ENCODE assay signal across 33 mouse cellular contexts in the genomic region with DNA sequence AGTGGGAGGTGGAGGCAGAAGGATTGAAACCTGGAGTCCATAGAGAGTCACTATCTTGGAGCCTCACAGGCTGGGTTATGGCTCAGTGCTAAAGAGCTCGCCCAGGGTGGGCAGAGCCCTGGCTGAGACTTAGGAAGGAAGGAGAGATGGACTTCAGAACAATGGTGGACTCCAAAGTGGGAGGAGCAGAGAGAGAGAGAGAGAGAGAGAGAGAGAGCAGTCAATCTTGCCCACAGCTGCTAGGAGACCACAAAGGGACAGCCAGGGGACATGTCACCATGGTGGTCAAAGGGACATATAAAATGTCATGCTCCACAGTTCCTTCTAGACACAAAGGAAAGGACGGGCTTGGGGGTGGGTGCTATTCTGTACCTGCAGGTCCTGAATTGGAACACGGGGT. TPM values are rescaled to one million over a fixed set of nuclear protein-coding genes. Genes with fewer than 3 reads are reported as not detected.
DNase-seq lines count a peak whose midpoint lies in the region; ATAC-seq lines count a peak whose summit lies in the region.
"Had no signal": no experiment of that assay in that cellular context is flagged by ENCODE, and none has a peak within 500 bp of the region (broad histone marks: within the 10 kb centered on the region; RNA-seq: fewer than 3 reads in every experiment).

No protein-coding gene starts in this region.

- H3K9me3 ChIP-seq in heart, embryonic 12.5 days (replicated peaks), result no peaks in the 10 kb centered on the region
- no peaks in the 10 kb centered on the region for H3K9me3 ChIP-seq in heart, embryonic 16.5 days (replicated peaks; ENCODE audit: control insufficient read depth, low read length)
- H3K9me3 ChIP-seq in midbrain, embryonic 11.5 days (ENCODE audit: control insufficient read depth, low read length), result no peaks in the 10 kb centered on the region
- H3K9me3 ChIP-seq in midbrain, embryonic 16.5 days (replicated peaks; ENCODE audit: control insufficient read depth, low read length, poor library complexity, severe bottlenecking), result no peaks in the 10 kb centered on the region
- H3K9me3 ChIP-seq: embryonic facial prominence, embryonic 10.5 days; embryonic facial prominence, embryonic 13.5 days; forebrain, embryonic 12.5 days; forebrain, embryonic 15.5 days had no signal

- no peak overlapping the region for H3K4me2 ChIP-seq in heart, embryonic 12.5 days
- H3K4me2 ChIP-seq in heart, embryonic 16.5 days (ENCODE audit: low read depth, low read length), result no peak overlapping the region
- H3K4me2 ChIP-seq in midbrain, embryonic 11.5 days, result no peak overlapping the region
- no peak overlapping the region for H3K4me2 ChIP-seq in midbrain, embryonic 16.5 days (ENCODE audit: low read length)
- H3K4me2 ChIP-seq: embryonic facial prominence, embryonic 13.5 days; forebrain, embryonic 12.5 days; forebrain, embryonic 15.5 days; hindbrain, embryonic 14.5 days had no signal

- DNase-seq in heart, postnatal 14 days, result no peak
- DNase-seq in heart, adult 18-20 months, result no peak
- peak; percentile 72 for DNase-seq in midbrain, embryonic 11.5 days (ENCODE audit: low spot score, missing footprints)
- DNase-seq in adrenal gland, adult 18-20 months (ENCODE audit: low spot score in 2 of 2), result no peak
- DNase-seq: adrenal gland, adult 8-10 months; adrenal gland, postnatal 25 days; cerebellum, adult 8-10 months; cerebellum, postnatal 10 days; cerebellum, postnatal 36 days; embryo, embryonic 11 days; gastrocnemius, postnatal 25 days; heart, postnatal 10 days; kidney, adult 18-20 months; kidney, adult 9 months had no signal

- ATAC-seq in heart, embryonic 12.5 days (ENCODE audit: insufficient number of reproducible peaks, low FRiP score), result no peak
- no peak for ATAC-seq in heart, embryonic 16.5 days (replicated peaks; ENCODE audit: extremely low read depth, insufficient read depth, low FRiP score)
- ATAC-seq in midbrain, embryonic 11.5 days (ENCODE audit: low FRiP score), result no peak
- no peak for ATAC-seq in midbrain, embryonic 16.5 days
- ATAC-seq: CD4-positive, CD25-positive, alpha-beta regulatory T cell, adult 4 months; forebrain, embryonic 15.5 days; hindbrain, postnatal 0 days; inflammation-experienced regulatory T-cells, adult 6 months; intestine, embryonic 16.5 days had no signal

- intact Hi-C loops in heart, postnatal 14 days (cut with DNase I), result no loop called here

- WGBS in heart, embryonic 12.5 days, result 72% methylated on average over 3 of the region's 3 CpGs
- WGBS in heart, embryonic 16.5 days, result 88% methylated on average over 3 of the region's 3 CpGs
- 69% methylated on average over 3 of the region's 3 CpGs for WGBS in midbrain, embryonic 11.5 days
- 70% methylated on average over 3 of the region's 3 CpGs for WGBS in midbrain, embryonic 16.5 days

- H3K36me3 ChIP-seq in heart, embryonic 12.5 days, result no peaks in the 10 kb centered on the region
- no peaks in the 10 kb centered on the region for H3K36me3 ChIP-seq in heart, embryonic 16.5 days (ENCODE audit: control insufficient read depth, insufficient read depth)
- no peaks in the 10 kb centered on the region for H3K36me3 ChIP-seq in midbrain, embryonic 11.5 days (ENCODE audit: control insufficient read depth, insufficient read depth, low read length)
- H3K36me3 ChIP-seq in midbrain, embryonic 16.5 days (ENCODE audit: control insufficient read depth, insufficient read depth, low read length), result no peaks in the 10 kb centered on the region
- H3K36me3 ChIP-seq: embryonic facial prominence, embryonic 10.5 days; embryonic facial prominence, embryonic 13.5 days; forebrain, embryonic 12.5 days; forebrain, embryonic 15.5 days had no signal

- peaks cover 64% of the 10 kb centered on the region for H3K4me1 ChIP-seq in heart, embryonic 12.5 days (replicated peaks)
- H3K4me1 ChIP-seq in heart, embryonic 16.5 days (ENCODE audit: control insufficient read depth, insufficient read depth, low read length), result peaks cover 45% of the 10 kb centered on the region
- H3K4me1 ChIP-seq in midbrain, embryonic 11.5 days (ENCODE audit: control insufficient read depth, insufficient read depth, low read length), result no peaks in the 10 kb centered on the region
- H3K4me1 ChIP-seq in midbrain, embryonic 16.5 days (ENCODE audit: control insufficient read depth, insufficient read depth, low read length), result no peaks in the 10 kb centered on the region
- H3K4me1 ChIP-seq: embryonic facial prominence, embryonic 13.5 days; forebrain, embryonic 12.5 days had no signal

- no peak overlapping the region for H3K9ac ChIP-seq in heart, embryonic 12.5 days
- H3K9ac ChIP-seq in heart, embryonic 16.5 days (ENCODE audit: low read length), result 0 out of 2 replicates have a peak overlapping the region, but pooled peaks have one; percentile 22
- no peak overlapping the region for H3K9ac ChIP-seq in midbrain, embryonic 11.5 days (ENCODE audit: low read length)
- no peak overlapping the region for H3K9ac ChIP-seq in midbrain, embryonic 16.5 days (ENCODE audit: low read depth, low read length)
- H3K9ac ChIP-seq: embryonic facial prominence, embryonic 13.5 days; forebrain, embryonic 12.5 days; forebrain, embryonic 15.5 days; hindbrain, embryonic 14.5 days had no signal

- H3K27ac ChIP-seq in heart, embryonic 12.5 days (ENCODE audit: poor library complexity, severe bottlenecking), result peak overlapping the region; percentile 88
- H3K27ac ChIP-seq in heart, embryonic 16.5 days (ENCODE audit: low read length), result peak overlapping the region; percentile 54; the same call in 1 of the 2 replicates
- no peak overlapping the region for H3K27ac ChIP-seq in midbrain, embryonic 11.5 days (ENCODE audit: low read depth, low read length)
- no peak overlapping the region for H3K27ac ChIP-seq in midbrain, embryonic 16.5 days (ENCODE audit: low read length)
- H3K27ac ChIP-seq: embryonic facial prominence, embryonic 10.5 days; embryonic facial prominence, embryonic 13.5 days; forebrain, embryonic 12.5 days; forebrain, embryonic 15.5 days; hindbrain, embryonic 14.5 days; hindbrain, postnatal 0 days had no signal

- no peaks in the 10 kb centered on the region for H3K27me3 ChIP-seq in heart, embryonic 12.5 days (replicated peaks)
- no peaks in the 10 kb centered on the region for H3K27me3 ChIP-seq in heart, embryonic 16.5 days (ENCODE audit: control insufficient read depth, insufficient read depth, low read length)
- H3K27me3 ChIP-seq in midbrain, embryonic 11.5 days (ENCODE audit: control insufficient read depth, insufficient read depth, low read length), result no peaks in the 10 kb centered on the region
- no peaks in the 10 kb centered on the region for H3K27me3 ChIP-seq in midbrain, embryonic 16.5 days (ENCODE audit: control insufficient read depth, insufficient read depth, low read depth, low read length)
- H3K27me3 ChIP-seq: forebrain, embryonic 12.5 days; forebrain, embryonic 15.5 days had no signal

- H3K4me3 ChIP-seq in heart, embryonic 12.5 days, result no peak overlapping the region
- H3K4me3 ChIP-seq in heart, embryonic 16.5 days (ENCODE audit: low read length), result no peak overlapping the region
- H3K4me3 ChIP-seq in midbrain, embryonic 11.5 days (ENCODE audit: low read depth, low read length), result no peak overlapping the region
- H3K4me3 ChIP-seq in midbrain, embryonic 16.5 days (ENCODE audit: low read depth, low read length), result no peak overlapping the region
- H3K4me3 ChIP-seq: embryonic facial prominence, embryonic 10.5 days; embryonic facial prominence, embryonic 13.5 days; erythroblast, embryonic 14.5 days; forebrain, embryonic 12.5 days; forebrain, embryonic 15.5 days had no signal

RNA-seq across cellular contexts. Expression of a gene that starts 15.3 kb away (rescaled TPM):
- 45.1 and 46.2 TPM in 2 replicates for polyA plus RNA-seq in heart, embryonic 12.5 days (2016; fragmentation: Nextera tagmentation; extraction: Ambion mirVana)
- 100 to 1,000 TPM; 181 to 186 TPM for total RNA-seq in heart, postnatal 14 days (2021)
- 15.3 and 19.2 TPM in 2 replicates for polyA plus RNA-seq in heart, embryonic 16.5 days (2015; fragmentation: Nextera tagmentation; extraction: Ambion mirVana)
- total RNA-seq in heart, adult 18-20 months (2021), result 100 to 1,000 TPM; 237 to 244 TPM
- 0.27 and 0.50 TPM in 2 replicates for polyA plus RNA-seq in midbrain, embryonic 11.5 days (2014; fragmentation: Nextera tagmentation; extraction: Ambion mirVana)
- 6.1 and 6.6 TPM in 2 replicates for polyA plus RNA-seq in midbrain, embryonic 16.5 days (2015; fragmentation: Nextera tagmentation; extraction: Ambion mirVana)
- total RNA-seq in adrenal gland, adult 18-20 months (2021), result 1,000 to 10,000 TPM in 1 of 2 experiments, 100 to 1,000 TPM in 1; 960 to 1,436 TPM
- total RNA-seq: MEL had no signal
- polyA plus RNA-seq: C2C12; erythroblast, embryonic 14.5 days had no signal

RNA-seq across cellular contexts. Expression of a gene that starts 44.5 kb away (rescaled TPM):
- 21.4 and 24.9 TPM in 2 replicates for polyA plus RNA-seq in heart, embryonic 12.5 days (2016; fragmentation: Nextera tagmentation; extraction: Ambion mirVana)
- total RNA-seq in heart, postnatal 14 days (2021), result 10 to 100 TPM; 37.4 to 39.9 TPM
- 25.6 and 25.7 TPM in 2 replicates for polyA plus RNA-seq in heart, embryonic 16.5 days (2015; fragmentation: Nextera tagmentation; extraction: Ambion mirVana)
- 10 to 100 TPM; 44.7 to 51.8 TPM for total RNA-seq in heart, adult 18-20 months (2021)
- 22.6 and 28.4 TPM in 2 replicates for polyA plus RNA-seq in midbrain, embryonic 11.5 days (2014; fragmentation: Nextera tagmentation; extraction: Ambion mirVana)
- polyA plus RNA-seq in midbrain, embryonic 16.5 days (2015; fragmentation: Nextera tagmentation; extraction: Ambion mirVana), result 32.3 and 33.0 TPM in 2 replicates
- total RNA-seq in adrenal gland, adult 18-20 months (2021), result 10 to 100 TPM; 38.7 to 43.8 TPM

RNA-seq across cellular contexts. Expression of a gene that starts 57.6 kb away (rescaled TPM):
- not detected in 2 replicates for polyA plus RNA-seq in heart, embryonic 12.5 days (2016; fragmentation: Nextera tagmentation; extraction: Ambion mirVana)
- not detected for total RNA-seq in heart, postnatal 14 days (2021)
- polyA plus RNA-seq in heart, embryonic 16.5 days (2015; fragmentation: Nextera tagmentation; extraction: Ambion mirVana), result not detected in 2 replicates
- not detected for total RNA-seq in heart, adult 18-20 months (2021)
- not detected in 2 replicates for polyA plus RNA-seq in midbrain, embryonic 11.5 days (2014; fragmentation: Nextera tagmentation; extraction: Ambion mirVana)
- not detected in 2 replicates for polyA plus RNA-seq in midbrain, embryonic 16.5 days (2015; fragmentation: Nextera tagmentation; extraction: Ambion mirVana)
- 1 to 10 TPM in 1 of 2 experiments, under 1 TPM in 1; 0.43 to 1.2 TPM for total RNA-seq in adrenal gland, adult 18-20 months (2021)
- total RNA-seq: gastrocnemius, adult 8-10 months; gastrocnemius, postnatal 25 days; heart, postnatal 10 days; hematopoietic stem cell, adult 5-6 weeks; hindbrain, postnatal 0 days; MEL had no signal
- polyA plus RNA-seq: brain, embryonic 14.5 days; C2C12; CD4-positive, CD25-positive, alpha-beta regulatory T cell, adult 4 months; cortical plate, adult 2 months; embryonic facial prominence, embryonic 10.5 days; embryonic facial prominence, embryonic 13.5 days; erythroblast, embryonic 14.5 days; forebrain, embryonic 12.5 days; forebrain, embryonic 15.5 days; hindbrain, embryonic 14.5 days; hindbrain, postnatal 0 days; inflammation-experienced regulatory T-cells, adult 6 months; intestine, embryonic 16.5 days had no signal

Comparison
In these comparisons a context has a peak if more than half of its experiments do, and no peak if none do; other contexts are left out.
1. H3K27ac ChIP-seq: peak in heart, embryonic 12.5 days (single experiment) and heart, embryonic 16.5 days (single experiment); none in midbrain, embryonic 11.5 days (single experiment) and midbrain, embryonic 16.5 days (single experiment).